Mouse (Mus musculus) liver, embryonic 14.5 days (tissue): ENCODE measurements at regions not wholly inside any gene's neighbourhood (a gene's known extent, or its start where the extent isn't known, plus 50 kb on each side); places are given as distances from the start of the nearest gene placed in this dataset.

Experiments
- CTCF ChIP-seq: IDR thresholded peaks from 2 replicates; pipeline ENCODE4 v1.5.1; 2016; ENCODE audit warnings: antibody characterized with exemption, low read depth, control low read depth
- EP300 ChIP-seq: IDR thresholded peaks from 2 replicates; pipeline ENCODE4 v1.6.1; 2016; ENCODE audit warnings: antibody characterized with exemption, low read depth

- TF ChIP-seq CTCF (no peak), EP300 (no peak)
These were observed 86.5 kb upstream of the Barx2 start for GRCm38 (mm10) chr9:31999760-32000159.
